Mouse (Mus musculus) thymus, postnatal 4 days (tissue): ENCODE data around the gene Prdx6.

Experiments
- DNase-seq: peaks from one replicate; pipeline ENCODE4 v3.0.0; 2021

The Prdx6 gene

GRCm38 (mm10) chr1:161250604-161251416, at the start of gene Prdx6:
TSS of gene Prdx6 (minus strand) at chr1:161251219.
- DNase-seq: peak; percentile 87

DNA sequence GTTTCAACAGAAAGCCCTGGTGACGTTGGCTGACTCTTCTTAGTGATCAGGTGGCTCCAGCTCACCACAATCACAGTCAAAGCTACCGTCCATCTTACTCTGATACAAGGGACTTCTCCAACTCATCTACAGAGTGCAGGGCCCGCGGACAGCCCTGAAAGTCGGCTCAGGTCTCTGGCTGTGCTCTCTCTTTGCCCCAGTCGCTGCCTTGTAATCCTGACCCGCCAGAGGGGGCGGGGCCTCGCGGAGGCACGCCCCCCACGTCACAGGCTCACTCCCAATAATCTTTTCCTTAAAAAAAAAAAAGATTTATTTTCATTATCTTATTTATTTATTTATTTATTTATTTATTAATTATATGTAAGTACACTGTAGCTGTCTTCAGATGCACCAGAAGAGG, 37.2 kb upstream of the Prdx6 start:
- no peak for DNase-seq

DNA sequence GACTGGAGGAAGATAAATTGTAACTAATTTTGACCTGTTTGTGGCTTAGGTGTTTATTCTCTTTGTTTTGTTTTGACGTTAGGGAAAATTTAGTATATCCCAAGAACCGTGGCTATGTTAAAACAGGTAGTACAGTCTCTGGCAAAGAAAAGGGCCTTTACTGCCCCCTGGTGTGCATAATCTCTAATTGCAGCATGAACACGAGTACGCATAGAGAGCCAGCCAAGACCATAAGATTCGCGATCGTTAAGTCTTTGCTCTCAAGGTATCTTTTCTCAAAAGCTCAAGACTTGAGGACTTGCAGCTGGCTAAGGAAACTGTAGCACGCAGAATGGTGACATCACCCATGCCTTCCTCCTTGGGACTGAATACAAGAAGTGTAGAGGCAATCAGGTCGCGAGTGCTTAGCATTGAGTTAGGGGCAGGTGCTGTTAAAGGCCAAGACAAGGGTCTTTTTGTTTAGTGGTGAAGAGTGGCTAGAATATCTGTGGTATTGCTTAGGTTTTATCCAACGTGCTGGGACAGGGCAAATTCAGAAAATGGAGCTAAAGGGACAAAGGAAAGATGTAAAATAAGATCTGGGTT, 35.8 kb upstream of the Prdx6 start:
- peak; percentile 72 for DNase-seq

DNA sequence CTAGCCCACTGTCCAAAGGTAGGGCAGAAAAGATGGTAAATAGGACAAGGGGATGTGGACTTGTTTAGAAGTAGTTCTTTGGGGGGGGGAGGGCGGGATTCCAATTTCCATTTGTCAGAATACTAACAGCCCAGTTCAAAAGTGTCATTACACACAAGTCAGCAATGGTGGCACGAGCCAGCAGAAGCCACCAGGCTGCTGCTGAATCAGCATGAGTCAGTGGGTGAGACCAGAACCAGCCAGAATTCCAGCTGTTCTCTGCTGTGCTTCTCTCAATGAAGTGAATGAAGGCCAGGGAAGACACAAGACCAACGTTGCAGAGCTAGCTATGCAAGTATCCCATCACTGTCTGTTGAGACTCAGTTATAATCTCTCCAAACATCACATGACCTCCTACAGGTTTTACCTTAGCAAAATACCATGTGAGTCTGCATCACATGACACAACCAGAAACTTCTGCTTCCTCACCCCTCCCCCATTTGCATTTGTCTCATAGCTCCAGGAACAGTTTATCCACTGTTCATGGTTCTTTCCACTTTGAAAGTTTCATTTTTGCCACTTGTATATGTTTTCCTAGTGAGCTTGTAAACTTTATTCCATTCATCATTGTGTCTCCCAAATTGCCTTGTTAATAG, 30.2 kb upstream of the Prdx6 start:
- no peak for DNase-seq

DNA sequence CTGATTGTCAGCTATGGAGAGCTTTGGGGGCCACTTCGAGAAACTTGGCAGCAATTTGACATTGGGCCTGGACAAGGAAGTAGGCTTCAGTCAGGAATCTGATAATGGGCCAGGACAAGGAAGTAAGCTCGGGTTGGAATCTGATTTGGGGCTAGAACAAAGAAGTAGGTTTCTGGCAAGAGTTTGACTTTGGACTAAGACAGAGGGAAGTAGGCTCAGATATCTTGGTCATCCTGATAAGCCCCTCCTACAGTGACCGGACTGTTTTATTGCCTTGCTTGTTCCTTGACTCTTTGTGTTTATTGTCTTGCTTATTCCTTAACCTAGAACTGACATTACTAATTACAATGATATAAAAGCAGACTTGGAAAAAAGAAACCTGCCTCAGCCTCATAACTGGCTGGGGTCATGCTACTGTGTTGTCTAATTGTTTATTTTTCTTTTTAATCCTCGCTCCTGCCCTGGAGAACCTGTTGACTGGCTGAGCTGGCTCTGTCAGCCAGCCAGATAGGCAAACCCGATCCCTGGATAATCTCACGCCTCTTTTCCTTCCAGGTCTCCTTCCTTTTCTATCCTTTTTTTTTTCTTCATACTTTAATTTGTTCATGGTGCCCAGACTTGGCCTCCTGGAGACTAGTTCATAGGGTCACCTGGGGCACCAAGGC, 28.4 kb upstream of the Prdx6 start:
- DNase-seq: no peak

- DNase-seq: no peak
Observed at GRCm38 (mm10) chr1:161273486-161273885, 22.5 kb upstream of the Prdx6 start.

DNA sequence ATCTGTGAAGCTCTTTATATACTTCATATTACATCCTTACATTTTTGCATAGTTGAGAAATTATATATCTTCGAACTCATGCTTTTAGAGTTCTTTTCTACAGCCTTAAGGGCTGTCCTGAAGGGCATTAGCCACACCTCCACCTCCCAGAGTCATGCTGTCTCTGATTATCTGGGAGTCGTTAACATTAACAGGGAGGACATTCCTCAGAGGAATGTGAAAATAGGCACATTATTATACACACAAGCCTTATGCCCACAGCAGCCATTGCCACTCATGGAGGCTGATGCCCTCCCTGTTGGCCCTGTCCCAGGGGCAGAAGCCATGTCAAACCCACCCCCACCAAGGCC, 20.4 kb upstream of the Prdx6 start:
- DNase-seq: no peak

DNA sequence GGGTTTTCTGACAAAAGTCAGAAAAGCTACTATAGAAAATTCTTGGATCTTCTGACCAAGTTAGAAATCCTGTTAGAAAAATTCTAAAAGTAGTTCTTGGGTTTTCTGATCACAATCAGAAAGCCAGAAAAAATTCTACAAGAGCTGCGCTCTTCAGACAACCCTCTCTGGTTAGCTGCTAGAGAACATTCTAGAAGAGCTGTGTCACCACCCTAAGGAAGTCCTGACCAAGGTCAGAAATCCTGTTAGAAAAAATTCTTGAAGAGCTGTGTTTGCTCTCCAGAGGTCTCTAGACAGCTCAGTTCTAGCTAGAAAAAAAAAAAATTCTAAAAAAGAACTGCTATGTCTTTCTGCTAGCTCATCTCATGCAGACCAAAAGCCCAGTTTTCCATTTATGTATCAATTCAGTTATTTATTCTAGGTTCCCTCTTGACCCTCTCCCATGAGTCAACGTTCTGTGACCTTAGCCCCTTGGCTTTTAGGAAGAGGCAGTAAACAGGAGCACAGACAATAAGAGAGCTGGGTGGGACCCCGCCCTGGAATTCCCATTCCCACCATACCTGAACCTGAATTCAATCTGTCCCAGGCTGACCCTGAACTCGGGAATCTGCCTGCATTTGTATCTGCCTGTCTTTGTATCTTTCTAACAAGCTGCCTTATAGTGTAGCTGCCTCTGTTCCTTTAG, 19.9 kb upstream of the Prdx6 start:
- no peak for DNase-seq

- DNase-seq: no peak
Observed at GRCm38 (mm10) chr1:161269346-161269745, 18.3 kb upstream of the Prdx6 start.

- no peak for DNase-seq
Observed at GRCm38 (mm10) chr1:161268884-161269283, 17.9 kb upstream of the Prdx6 start.

DNA sequence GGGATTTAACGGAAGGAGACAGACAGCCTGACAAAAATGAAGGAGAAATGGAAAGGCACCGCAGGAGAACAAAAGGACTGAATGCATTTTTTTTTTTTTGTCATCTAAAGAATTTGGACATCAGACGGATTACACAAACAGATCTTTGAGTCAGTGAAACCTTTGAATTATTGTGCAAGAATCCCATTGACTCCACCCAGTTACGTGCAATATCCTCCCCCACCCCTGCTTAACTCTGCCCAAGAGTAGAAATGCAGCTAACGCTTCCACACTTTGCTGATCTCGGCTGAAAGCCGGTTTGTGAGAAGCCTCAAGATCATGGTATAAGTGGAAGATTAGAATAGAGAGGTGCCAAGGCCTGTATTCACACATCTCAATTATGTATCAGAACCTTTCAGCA, 17.1 kb upstream of the Prdx6 start:
- DNase-seq: no peak

- DNase-seq: no peak
Observed at GRCm38 (mm10) chr1:161264961-161265360, 13.9 kb upstream of the Prdx6 start.

DNA sequence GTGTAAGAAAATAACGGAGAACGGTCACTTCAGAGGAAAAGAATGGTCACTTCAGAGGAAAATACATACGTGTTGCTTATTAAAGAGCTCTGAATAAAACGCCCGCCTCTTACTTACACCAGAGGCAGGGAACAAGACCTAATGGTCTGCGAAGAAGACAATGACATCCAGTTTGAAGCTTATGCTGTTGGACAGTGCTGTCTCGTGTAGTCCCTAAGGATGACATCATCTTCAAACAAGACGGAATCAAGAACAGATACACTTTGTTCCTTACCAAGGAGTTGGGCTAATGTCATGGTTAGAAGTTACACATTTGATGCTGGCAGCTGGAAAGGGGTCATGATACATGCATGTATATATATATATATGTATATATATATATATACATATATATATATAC, 12.6 kb upstream of the Prdx6 start:
- DNase-seq: no peak

GRCm38 (mm10) chr1:161262542-161262941, 11.5 kb upstream of the Prdx6 start:
- no peak for DNase-seq

DNA sequence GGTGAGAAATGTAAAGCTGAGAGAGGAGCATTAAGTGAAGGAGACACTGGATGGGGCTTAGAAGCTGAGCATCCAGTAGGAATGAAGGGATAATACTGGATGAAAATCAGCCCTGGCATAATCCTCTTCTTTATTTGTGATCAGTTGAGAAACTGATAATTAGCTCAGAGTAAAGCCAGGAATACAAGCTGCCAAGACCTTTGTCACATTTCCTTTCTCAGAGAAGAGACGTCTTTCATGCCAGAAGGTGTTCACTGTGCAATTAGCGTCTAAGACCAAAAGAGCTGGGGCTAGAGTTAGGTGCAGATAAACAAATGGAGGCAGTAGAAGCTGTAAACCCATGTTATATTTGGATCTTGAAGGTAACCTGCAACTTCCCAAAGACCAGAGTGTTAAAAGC, 9.7 kb upstream of the Prdx6 start:
- DNase-seq: no peak

- no peak for DNase-seq
Observed at GRCm38 (mm10) chr1:161259142-161259541, 8.1 kb upstream of the Prdx6 start.

GRCm38 (mm10) chr1:161258331-161258730, 7.3 kb upstream of the Prdx6 start:
- DNase-seq: no peak

DNA sequence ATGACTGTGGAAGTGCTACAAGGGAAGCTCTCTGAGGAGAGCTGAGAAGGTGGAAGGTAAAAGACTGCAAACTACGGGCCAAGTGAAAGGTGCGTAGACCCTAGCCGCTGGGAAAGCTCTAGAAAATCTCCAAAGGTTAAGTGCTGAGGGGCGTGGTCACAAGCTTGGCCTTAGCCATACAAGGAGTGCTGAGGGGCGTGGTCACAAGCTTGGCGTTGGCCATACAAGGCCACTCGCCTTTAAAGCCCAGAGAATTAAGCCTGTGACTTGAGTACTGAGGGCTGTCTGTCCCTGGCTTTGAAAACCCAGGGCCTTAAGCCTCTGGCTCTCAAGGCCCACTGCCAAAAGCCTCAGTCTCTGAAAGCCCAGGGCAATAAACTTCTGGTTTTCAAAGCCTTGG, 5.9 kb upstream of the Prdx6 start:
- no peak for DNase-seq

DNA sequence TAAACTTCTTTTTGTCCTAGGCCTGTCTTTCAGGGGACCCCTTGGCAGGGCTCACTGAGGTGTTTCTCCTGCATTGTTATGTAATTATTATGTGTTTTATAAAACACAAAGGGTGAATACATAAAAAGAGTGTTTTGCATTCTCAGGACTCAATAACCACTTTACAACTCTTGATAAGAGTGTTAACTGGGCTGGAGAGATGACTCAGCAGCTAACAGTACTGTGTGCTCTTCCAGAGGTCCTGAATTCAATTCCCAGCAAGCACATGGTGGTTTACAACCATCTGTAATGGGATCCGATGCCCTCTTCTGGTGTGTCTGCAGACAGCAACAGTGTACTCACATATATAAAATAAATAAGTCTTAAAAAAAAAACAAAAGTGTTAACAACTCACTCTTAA, 3.3 kb upstream of the Prdx6 start:
- no peak for DNase-seq

GRCm38 (mm10) chr1:161252901-161253300, 1.9 kb upstream of the Prdx6 start:
- no peak for DNase-seq

GRCm38 (mm10) chr1:161252365-161252764, 1.3 kb upstream of the Prdx6 start:
- DNase-seq: no peak

GRCm38 (mm10) chr1:161251417-161252265, 622 bp upstream of the Prdx6 start:
- peak; percentile 25 for DNase-seq
